Mouse (Mus musculus) retina, postnatal 7 days (tissue): ENCODE results near the gene Pjvk.

Experiments used
- DNase-seq: peaks from one replicate; pipeline ENCODE4 v3.0.0-alpha.2; 2012; ENCODE audit warnings: low read depth, low spot score

Gene Pjvk

DNA sequence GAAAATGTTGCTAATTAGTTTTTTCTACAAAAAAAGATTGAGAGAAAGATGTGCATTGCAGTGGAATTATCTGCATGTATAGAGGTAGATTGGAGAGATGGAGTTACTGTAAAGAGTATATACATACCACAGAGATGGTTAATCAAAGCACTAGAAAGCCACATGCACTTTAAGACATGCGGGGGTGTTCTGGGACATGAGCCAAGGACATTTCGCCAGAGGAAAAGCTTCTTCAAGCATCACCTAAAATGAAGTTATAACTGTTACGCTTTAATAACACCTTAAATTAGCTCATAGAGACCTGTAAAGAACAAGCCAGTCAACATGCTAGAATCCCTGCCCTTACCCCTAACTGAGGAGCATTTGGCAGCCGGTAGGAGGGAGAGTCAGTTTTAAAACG lies 18.9 kb downstream of the Pjvk start:
- no peak for DNase-seq

DNA sequence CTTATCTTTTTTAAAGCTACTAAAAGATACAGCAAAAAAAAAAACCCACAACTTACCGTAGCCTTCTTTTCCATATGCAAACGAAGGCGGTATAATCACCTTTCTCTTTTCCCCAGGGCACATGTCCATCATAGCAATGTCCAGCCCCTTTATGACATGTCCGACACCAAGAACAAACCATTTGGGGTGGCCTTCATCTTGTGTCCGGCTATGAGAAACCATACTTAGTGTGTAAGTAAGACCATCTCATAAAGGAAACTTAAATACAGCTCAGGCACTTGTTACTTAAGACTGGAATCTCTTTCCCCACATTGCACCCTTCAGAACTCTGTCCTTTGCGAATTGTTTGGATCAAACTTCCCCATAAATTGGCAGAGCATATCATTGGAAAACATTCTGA lies 23.4 kb downstream of the Pjvk start:
- DNase-seq, result no peak

DNA sequence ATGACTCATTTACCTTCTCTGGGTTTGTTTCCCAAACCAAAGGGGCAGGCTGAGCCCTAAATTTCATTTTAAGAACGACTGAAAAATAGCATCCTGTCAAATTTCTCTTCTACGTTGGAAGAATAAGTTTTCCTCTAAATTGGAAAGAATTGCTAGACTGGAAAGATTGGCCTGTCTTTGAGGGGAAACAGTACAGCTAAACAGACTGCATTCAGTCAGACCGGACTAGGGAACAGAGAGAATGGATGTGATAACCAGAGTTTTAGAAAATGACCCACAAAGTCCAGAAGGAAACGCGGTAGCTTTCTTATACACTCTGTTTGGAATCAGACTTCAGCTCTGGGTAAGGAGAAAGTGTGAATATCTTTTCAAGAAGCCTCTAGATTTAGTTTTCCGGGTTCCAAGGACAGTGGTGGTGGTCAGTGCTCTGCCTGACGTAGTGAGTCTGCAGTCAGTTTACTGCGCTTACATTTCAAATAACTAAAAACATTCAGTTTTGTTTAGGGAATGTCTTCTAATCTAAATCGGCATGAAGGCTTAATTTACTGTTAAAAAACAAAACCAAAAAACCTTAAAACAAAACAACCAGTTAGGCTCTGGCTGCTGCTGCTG lies 24.0 kb downstream of the Pjvk start:
- DNase-seq, result no peak

DNA sequence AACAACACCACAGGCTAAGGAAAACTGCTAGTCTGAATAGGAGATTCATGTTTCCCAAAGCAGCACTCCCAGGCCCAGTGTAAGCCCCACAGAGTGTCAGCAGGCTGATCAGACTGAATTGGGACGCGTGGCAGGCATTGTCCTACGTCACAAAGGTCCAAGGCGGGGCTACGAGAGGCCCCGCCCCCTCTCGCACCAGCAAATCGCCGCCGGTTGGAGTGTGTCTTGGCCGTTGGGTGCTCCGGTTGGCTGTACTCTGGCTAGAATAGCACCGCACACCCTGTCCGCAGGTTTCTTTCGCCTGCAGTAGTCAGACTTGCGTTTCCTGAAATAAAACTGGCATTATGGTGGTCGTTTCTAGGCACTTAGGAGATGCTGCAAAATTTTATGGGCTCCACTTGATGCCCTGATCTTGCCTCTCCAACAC lies 24.7 kb downstream of the Pjvk start, which contains the start of gene Fkbp7:
Fkbp7 (minus strand) TSS at position 151 of the 427 bp plus-strand sequence.
- peak; percentile 77 for DNase-seq

DNA sequence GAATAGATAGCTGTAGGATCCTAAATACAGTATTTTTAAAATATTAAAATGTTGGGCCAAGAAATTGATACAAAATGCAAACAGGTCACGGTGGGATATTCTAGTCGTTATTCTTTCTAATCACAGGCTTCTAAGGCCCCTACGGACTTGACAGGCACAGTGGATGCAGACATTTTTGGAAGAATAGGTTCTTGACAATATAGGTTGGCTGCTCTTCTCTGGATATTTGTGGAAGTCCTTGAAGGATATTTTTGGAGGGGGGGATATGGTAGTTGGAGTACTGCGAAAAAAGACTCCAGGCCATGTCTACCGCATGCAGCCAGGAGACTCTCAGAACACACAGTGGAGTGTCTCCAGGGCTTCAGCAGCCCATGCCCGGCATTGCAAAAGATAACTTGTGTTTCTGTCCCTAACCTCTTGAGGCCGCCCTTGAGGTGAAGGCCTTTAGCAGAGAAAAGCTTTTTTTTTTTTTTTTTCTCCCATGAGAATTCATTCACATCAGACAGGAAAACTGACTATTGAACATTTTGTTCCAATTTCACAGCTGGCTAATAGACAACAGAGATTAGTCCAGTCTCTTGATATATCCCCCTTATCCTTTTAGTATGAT lies 25.3 kb downstream of the Pjvk start:
- no peak for DNase-seq

DNA sequence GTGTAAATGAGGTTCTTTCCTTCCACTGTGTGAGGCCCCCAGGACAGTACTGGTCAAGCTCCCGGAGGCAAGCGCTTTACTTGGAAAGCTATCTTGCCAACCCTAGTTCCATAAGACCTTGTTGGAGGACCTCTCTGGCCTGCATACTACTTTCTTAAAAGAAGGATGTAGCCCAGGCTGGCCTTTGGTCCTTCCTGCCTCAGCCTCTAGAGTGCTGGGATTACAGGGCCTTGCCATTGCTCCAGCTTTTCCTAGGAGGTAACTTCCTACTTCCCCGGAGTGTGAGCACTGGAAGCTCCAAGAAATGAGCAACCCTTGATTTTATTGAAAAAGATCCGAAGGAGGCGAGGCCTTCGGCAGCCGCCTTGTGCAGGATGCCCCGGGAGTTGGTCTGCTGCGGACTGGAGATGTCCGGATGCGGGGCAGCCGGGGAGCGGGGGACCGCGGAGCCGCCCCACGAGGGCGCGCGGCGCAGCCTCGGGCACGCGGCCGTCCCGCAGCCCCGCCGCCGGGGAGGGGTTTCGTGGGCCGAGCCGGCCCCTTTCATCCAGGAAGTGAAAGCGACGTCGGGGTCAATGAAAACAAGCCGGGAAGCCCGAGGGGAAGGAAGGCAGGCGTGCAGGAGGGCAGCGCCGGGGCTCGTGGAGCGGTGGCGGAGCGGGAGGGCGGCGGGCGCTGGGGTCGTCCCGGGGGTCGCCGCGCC lies 26.6 kb downstream of the Pjvk start, which contains the start of gene Plekha3:
Plekha3 (plus strand) TSS at position 557 of the 703 bp plus-strand sequence.
- peak; percentile 60 for DNase-seq

DNA sequence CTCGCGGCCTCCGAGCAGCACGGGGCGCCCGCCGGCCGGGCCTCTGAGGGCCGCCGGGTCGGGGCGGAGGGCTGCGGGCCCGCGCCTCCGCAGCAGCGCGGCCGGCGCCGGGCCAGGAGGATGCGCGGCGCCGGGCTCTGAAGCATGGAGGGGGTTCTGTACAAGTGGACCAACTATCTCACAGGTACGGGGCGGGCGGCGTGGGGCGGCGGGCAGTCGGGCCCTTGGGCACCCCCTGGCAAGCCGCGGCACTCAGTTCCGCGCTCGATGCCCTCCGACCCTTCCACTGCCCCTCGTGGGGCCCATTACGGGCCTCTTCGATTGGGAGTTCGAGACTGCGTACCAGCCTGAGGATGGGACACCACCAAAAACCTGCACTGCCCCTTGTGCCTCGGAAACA lies 27.2 kb downstream of the Pjvk start:
- DNase-seq, result no peak

DNA sequence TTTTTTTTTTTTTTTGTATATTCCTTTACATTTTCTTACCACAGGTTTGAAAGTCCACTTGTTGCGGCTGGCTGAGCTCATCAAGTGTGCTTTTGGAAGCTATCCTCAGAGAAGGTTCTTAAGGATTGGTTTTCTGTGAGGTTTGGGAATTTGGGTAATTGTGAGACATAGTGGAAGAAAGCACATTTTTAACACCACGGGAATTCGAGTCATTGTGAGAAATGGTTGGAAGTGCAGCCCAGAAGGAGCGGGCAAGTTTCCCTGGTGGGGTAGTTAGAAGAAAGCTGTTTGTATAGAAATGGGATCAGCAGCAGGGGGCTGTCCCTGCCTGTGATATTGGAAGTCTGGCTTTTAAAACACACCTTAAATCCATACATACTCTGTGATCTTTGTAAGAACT lies 27.7 kb downstream of the Pjvk start:
- DNase-seq, result no peak

DNA sequence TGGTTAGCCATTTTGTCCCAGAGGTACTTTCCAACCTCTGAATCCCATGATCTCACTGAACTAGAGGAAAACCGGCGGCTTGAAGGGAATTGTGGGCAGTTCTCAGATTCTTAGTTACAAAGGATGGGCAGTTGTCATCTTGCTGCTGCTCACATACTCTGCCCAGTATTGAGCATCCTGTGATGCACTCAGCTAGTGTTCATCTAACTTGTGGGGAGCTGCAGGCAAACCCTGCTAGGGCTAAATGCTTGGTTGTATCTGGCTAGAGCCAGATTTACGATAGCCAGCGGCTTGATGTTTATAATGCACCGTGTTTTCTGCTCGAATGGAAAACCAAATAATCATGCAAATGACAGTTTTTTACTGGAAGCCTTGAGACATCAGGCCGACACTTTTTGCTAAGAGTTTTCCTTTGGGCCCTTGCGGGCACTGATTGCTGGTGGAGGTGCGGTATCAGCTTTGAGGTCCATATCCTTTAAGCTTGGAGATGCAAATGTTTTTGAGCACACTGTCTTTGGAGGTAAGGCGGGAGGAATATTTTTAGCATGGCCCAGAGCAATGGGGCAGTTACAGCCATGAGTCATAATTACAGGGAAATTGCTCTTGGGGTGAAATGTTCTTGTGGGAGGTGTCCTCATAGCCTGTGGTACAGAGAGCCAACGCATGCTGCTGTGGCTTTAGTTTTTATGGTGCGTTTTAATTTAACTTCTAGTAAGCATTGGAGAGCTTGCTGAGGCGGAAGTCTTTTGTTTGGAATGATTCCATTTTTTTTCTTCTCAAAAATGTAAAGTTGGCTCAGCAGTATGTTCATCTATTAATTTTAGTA lies 28.3 kb downstream of the Pjvk start:
- DNase-seq, result no peak

DNA sequence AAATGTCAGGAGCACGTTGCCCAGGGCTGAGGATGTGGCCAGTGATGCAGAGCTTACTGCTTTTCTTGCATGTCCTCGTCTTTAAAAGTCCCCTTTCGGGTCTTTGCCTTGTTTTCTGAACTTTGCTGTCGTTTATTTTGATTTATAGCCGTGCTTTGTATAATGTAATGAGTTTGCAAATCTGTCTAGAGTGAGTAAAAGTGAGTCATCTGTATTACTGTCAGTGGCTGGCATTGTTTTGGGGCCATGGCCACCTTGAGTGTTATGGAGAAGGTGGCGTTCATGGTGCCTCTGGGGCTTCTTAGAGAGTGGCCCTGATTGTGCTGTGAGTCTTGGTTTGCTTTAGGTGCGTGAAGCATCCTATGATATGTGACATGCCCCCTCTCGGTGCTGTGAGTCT lies 34.0 kb downstream of the Pjvk start:
- no peak for DNase-seq

DNA sequence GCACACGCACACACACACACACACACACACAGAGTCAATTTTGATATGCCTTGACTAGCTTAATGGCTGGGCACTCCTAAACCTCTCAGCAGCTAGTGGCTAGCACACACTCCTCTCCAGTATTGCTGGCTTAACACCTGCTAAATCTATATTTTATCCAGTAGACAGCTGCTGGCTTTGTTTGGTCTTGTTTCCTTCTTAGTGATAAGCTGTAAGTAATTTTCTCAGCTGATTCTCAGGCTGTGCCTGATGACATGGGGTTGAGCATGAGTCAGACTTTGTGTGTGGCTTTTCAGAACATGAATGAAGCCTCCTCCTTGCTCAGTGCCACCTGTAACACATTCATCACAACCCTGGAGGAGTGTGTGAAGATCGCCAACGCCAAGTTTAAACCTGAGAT lies 38.7 kb downstream of the Pjvk start:
- no peak for DNase-seq

DNA sequence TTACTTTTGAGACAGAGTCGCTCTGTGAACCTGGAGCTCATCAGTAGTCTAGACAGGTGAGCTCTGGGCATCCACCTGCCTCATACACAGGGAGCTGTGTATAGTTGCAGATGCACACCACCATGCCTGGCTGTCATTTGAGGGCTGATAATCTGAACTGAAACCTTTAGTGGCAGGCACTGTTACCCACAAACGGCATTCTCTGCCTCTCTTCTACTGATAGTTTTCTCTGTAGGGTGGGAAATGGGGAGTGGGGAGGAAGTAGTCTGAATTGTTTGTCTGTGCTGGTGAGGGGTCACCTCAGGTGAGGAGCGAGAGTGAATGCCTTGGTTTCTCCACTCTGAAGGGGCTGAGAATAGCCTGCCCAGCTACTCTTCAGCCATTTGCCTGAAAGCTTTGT lies 39.3 kb downstream of the Pjvk start:
- DNase-seq, result no peak

DNA sequence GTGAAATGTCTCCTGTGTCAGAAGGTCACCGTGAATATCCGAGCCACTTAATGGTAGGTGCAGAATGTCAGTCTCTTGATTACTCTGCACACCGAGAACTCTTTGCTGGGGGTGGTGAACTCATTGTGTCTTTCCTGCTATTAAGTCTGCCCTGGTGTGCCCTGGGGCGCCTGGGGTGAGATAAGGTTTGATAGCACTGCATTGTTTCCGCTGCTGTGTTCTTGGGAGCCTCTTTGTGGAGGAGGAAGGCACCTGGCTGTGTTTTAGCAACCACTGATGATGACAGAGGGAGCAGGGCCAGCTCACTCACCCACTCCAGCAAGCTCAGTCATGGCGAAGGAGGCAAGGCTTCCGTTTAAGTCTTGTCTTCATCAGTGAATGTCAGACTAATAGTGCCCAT lies 39.9 kb downstream of the Pjvk start:
- no peak for DNase-seq

DNA sequence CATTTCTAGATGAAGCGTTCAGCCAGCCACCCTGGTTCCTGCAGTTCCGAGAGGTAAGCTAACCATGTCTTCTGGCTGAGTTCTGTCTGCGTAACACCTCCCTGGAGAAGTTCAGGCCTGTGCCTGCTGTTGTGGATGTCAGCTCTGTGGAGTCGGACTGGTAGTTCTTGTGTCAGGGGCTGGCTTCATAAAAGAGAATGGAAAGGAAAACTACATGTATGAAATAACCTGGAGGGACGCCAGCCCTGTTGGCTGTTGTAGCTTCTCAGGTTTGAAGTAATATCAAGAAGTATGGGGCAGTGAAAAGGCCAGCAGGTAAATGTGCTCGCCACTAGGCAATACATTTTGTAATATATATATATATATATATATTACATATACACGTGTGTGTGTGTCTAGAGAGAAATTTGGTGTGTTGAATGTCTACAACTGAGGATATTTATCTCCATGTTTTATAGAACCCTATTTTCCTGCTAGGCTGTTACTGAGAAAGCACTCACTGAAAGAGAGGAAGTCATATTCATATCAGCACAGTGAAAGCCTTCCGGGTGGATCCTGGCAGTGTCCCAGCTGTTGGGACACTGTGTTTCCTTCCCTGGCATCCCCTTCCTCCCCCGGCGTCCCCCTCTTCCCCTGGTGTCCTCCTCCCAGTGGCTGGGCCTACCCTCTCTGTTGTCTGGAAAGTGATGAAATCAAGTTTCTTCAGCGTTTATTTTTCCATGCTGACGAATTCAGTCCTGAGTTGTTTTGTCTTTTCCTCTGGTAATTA lies 42.3 kb downstream of the Pjvk start:
- DNase-seq, result no peak

DNA sequence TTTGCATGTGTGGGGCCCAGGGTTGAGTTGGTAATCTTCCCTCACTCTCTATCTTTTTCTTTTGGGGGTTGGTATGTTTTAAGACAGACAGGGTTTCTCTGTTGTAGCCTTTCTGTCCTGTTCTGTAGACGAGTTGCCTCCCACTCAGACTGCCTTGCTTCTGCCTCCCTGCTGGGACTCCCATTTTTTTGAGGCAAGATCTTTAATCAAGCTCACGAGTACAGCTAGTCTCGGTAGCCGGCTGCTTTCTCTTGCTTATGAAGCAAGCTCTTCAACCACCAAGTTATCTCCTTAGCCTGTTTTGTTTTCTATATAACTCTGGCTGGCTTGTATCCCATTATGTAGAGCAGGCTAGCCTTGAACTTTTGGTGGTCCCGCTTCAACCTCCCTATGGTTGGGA lies 45.5 kb downstream of the Pjvk start:
- DNase-seq, result no peak

DNA sequence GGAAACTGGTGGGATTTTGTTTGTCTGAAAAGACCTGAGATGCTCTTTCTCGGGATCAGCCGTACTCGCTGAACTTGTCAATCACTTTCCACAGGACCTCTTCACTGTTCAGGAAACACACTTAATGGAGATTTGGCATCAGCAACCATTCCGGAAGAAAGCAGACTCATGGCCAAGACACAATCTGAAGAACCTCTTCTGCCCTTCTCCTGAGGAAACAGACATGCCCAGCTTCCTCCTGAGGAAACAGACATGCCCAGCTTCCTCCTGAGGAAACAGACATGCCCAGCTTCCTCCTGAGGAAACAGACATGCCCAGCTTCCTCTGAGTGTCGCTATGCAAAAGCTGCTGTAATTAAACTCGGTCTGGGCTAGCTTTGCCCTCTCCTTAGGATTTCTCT lies 47.0 kb downstream of the Pjvk start:
- no peak for DNase-seq

DNA sequence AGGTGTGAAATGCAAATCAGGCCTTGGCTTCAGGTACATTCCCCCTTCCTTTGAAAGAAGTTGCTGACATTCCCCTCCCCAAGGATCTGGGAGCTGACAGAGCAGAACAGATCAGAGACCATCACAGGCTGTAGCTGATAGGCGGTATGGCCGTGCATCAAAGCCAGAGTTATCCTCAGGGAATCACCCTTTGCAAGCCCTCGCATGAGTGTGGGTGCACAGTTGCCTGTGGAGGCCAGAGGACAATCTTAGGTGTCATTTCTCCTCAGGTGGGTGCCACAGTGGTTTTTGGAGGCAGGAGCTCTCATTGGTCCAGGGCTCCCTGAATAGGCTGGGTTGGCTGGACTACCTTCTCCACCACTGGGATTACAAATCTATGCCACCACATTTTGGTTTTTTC lies 53.9 kb downstream of the Pjvk start:
- DNase-seq, result no peak

DNA sequence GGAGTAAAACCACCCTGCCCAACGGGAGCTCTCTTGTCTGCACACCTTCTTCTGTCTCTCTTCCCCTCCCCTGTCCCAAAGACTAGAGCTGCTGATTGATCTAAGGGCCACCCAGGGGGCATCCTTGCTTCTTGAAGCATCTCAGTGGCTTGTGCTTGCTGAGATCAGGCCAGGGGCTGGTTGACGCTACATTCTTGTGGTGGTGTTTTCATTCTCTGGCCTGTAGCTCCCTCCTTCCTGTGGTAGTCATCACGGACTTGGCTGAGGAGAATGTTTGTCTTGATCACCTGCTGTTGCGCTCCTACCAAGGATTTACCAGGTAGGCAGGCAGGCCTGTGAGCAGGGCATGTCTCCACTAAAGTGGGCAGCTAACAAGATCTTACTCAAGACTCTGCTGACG lies 54.5 kb downstream of the Pjvk start:
- DNase-seq, result no peak

DNA sequence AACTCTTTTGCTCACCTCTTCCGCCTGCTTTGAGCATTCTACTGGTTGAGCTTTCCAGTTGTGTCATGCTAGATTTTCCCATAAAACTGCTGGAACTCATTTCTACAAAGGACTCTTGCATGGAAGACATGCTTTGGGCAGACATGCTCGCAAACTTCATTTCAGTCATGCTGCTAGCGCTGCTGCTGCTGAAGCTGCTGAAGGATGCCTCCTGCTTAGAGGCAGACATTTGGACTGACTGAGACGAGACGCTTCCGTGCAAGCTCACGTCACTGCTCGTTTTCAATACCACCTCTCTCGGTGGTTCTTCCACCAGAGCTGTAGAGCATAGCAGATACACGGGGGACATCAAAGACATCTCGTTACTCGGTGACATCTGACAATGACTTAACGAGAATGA lies 57.4 kb downstream of the Pjvk start:
- no peak for DNase-seq
